Mouse (Mus musculus) mature B cell (primary cell): ENCODE results near the gene Shisa2.
"Not testable (repeated sequence)": the region's sequence is repeated elsewhere in the genome, so short reads cannot be mapped to it uniquely, and the experiment has no call there.

Experiments used
- in situ Hi-C: fragments of 300-500 bp; cut with MboI; formaldehyde crosslinking; loops from 2 replicates; pipeline ENCODE4 v1.14.3; 2019

Gene Shisa2

DNA sequence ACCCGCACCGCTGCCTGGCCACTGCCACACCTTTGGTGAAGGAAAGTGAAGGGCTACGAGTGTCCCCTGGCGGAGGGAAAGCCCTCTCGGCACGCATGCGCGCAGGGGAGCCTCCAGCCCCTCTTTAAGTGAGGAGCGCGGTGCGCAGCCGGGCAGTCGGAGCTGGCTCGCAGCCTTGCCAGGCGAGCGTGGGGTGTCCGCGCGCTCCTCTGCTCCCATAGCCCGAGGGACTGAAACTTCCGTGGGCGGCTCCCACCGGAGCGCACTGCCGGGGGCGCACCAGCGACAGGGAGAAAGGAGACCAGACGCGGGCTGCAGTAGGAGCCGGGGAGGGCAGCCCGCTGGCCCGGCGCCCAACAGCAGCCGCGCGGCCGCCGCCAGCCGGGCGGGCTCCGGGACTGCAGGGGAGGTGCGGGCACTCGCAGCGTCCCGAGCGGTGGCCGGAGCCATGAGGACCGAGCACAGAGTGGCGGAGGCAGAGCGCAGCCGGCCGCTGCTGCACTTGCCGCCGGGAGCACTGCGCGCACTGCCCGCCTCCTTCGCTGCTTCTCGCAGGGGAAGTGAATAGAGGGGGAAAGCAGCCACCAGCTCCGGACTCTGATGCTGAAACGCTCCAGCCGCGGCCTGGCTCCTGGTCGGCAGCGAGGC, at the start of gene Shisa2:
TSS of gene Shisa2 (plus strand) at position 151 of the 648 bp plus-strand sequence.
- in situ Hi-C loops: no loop called here

DNA sequence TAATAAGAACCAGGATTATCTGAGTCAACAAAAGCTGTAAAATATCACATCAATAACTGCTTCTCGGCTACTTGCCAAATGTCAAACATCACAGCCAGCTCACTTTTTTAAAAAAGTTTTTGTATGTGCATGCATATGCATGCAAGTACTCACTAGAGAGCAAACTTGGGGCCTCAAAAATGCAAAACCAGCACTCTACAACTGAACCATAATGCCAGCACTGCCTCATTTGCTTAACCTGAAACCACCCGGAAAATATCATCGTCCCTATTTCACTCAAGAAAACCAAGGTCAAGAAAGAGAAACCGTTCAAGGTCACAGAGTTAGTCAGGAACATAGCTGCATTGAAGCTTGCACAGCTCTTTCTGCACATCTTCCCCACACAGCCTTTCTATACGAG, 48.7 kb upstream of the Shisa2 start:
- in situ Hi-C loops: no loop called here

DNA sequence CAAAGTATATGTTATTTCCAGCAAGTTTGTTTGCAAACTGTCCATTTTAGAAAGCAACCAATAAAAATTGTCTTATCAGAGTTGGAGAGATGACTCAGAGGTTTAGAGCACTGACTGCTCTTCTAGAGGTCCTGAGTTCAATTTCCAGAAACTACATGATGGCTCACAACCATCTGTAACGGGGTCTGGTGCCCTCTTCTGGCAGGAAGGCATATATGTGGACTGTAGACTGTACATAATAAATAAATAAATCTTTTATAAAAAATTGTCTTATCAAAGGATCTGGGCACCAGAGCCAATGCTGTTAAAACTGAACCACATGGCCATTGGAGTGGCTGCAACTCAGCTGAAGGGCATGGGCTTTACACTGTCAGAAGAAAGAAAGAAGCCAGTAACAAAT, 34.5 kb upstream of the Shisa2 start:
- in situ Hi-C loops: no loop called here

GRCm38 (mm10) chr14:59591901-59592300, 33.2 kb upstream of the Shisa2 start:
- in situ Hi-C loops: no loop called here

DNA sequence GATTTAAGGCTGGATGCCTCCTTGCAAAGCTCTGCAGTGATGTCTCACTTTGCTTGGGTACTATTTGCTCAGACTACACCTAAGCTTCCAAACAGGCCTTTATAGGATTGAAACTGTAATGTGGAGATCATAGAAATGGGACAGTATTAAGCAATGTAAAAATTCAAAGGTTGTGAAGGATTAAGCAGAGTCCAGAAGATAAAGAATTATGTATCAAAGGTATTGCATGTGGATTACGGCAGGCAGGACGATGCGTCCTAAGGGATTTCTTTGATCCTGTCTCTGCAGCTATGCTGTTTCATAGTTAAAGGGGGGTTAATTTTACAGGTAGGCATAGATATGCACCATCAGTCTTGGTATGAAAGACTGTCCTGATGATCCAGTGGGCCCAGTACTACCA, 32.5 kb upstream of the Shisa2 start:
- in situ Hi-C loops: no loop called here

- in situ Hi-C loops: no loop called here
These were observed 30.1 kb upstream of the Shisa2 start for GRCm38 (mm10) chr14:59594988-59595387.

GRCm38 (mm10) chr14:59597398-59598259, 27.5 kb upstream of the Shisa2 start, which contains the start of gene Cdadc1:
Gene Cdadc1 (minus strand): TSS chr14:59597959.
- in situ Hi-C loops: no loop called here

DNA sequence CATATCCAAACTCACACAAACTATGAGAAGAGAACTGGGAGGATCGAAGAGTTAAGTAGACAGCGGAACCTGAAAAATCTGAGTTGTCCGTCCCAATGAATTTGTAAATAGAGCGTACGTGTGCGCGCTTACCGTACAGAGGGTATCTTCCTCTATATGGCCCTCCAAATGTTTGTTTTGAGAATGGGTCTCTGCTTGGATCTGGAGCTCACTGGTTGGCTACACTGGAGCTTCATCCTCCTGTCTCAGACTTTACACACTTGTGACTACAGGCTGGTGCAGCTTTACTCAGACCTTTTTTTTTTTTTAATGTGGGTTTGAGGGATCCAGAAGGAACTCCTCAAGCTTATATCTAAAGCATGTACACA, 26.9 kb upstream of the Shisa2 start:
- in situ Hi-C loops: no loop called here

- in situ Hi-C loops: loop anchor here (10.0 kb wide), 2 partner anchors 411 to 1091 kb away; no protein-coding TSS in a partner anchor
These were observed 21.0 kb upstream of the Shisa2 start for GRCm38 (mm10) chr14:59604002-59604645.

DNA sequence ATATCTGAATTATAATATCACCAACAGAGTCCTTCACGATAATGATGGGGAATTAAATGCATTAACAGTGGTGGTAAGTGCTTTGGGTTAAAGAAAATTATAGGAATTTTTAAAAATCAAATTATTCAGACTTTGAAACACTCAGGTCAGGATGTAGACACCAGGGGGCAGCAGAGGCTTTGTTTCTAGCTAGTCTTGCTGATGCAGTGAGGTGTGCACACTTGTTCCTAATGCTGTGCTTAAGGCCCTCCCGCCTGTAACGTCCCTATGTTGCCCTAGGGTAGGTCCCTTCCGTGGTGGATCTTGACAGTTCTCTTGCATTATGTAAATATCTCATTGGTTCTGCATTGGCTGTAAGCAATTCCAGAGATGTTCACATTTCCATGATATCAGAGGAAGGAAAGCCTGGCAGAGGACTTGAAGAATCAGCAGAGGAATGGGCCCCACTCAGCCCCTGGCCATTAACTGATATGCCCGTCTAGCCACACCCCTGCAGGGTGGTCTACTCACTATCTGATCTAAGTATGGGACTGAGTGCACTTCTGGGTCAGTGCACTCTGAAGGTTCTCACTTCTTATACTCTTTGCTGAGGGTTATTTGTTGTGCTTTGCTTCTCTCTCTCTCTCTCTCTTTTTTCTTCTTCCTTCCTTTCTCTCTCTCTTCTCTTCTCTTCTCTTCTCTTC, 19.3 kb upstream of the Shisa2 start:
- in situ Hi-C loops: loop anchor here (10.0 kb wide), 2 partner anchors 409 to 1089 kb away; no protein-coding TSS in a partner anchor

GRCm38 (mm10) chr14:59607021-59607420, 18.1 kb upstream of the Shisa2 start:
- in situ Hi-C loops: loop anchor here (10.0 kb wide), 2 partner anchors 408 to 1088 kb away; no protein-coding TSS in a partner anchor

GRCm38 (mm10) chr14:59612920-59613625, 12.0 kb upstream of the Shisa2 start:
- in situ Hi-C loops: no loop called here

- in situ Hi-C loops: not testable (repeated sequence)
These were observed 11.0 kb upstream of the Shisa2 start for GRCm38 (mm10) chr14:59614149-59614548.

GRCm38 (mm10) chr14:59616802-59617201, 8.3 kb upstream of the Shisa2 start:
- in situ Hi-C loops: no loop called here

- in situ Hi-C loops: no loop called here
These were observed 702 bp upstream of the Shisa2 start for GRCm38 (mm10) chr14:59624326-59624885.

DNA sequence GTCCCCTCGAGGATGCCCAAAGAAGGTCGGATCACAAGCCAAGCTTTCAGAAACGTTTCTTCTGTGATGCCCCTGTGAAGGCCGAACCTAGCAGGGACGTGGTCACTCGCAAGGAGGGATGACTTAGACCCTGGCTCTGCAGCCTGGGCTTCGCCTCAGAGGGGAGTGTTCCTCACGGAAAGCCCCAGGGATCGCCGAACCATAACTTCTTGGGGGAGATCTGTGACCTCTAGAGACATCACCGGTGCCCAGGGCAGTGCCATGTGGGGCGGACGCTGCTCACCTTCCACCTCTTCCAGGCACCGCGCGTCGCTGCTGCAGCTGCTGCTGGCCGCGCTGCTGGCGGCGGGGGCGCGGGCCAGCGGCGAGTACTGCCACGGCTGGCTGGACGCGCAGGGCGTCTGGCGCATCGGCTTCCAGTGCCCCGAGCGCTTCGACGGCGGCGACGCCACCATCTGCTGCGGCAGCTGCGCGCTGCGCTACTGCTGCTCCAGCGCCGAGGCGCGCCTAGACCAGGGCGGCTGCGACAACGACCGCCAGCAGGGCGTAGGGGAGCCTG, 777 bp downstream of the Shisa2 start:
- in situ Hi-C loops: no loop called here

GRCm38 (mm10) chr14:59626711-59627110, 1.6 kb downstream of the Shisa2 start:
- in situ Hi-C loops: no loop called here

DNA sequence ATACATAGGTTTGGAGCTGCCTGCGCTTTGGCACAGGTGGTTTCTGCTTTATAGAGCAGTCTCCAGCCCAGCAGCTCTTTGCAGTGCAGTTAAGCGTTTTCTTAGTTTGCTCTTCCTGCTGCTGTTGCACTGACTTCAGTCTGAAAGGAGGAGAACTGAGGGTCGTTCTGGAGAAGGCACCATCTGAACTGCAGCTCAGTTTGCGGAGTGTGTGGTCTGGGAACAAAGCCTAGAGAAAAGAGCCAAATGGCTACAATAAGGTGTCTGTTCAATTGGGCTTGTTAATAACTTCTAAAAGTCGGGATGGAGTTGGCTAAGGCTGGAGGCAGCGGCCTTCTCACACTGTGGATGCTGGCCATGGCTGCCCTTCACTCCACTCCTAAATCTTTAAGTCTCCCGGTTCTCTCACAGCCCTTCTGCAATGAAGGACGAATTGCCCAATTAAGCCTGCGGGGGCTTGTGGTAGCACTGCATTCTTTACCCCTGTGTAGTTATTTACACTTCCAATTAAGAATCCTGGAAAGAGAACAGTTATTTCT, 2.1 kb downstream of the Shisa2 start:
- in situ Hi-C loops: no loop called here

DNA sequence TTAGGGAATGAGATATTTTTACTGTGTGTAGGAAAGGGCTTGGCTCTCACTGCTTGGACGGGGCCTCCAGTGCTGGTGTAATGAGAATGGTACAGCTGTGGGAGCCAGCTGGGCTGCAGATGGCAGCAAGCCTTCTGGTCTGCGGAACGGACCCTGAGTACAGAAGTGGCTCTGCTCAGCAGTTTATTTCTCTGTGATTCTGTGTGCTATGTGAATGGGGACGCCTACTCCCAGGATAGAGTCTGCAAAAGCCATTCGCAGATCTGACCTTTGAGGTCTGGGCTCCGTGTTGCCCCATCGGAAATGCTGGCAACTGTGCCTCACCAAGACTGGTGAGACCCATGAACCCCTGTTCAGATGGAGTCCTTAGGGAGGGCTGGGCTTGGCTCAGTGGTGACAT, 2.7 kb downstream of the Shisa2 start:
- in situ Hi-C loops: no loop called here

DNA sequence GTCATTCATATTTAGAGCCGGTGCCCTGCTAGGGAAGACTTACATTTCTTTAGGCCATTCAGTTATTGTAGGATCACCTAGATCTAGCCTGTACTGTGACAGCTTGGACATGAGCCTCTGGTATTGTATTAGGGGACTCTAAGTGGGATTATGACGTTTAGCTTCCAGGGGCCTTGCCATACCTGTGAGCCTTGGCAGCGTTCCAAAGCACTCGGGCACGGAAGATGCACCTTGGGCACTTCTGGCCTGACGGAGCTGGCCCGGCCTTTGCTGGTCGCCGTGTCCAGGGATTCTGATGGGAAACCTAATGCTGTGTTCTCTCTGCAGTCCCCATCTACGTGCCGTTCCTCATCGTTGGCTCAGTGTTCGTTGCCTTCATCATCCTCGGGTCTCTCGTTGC, 4.2 kb downstream of the Shisa2 start:
- in situ Hi-C loops: no loop called here
